Mouse (Mus musculus) spleen, postnatal 36 days (tissue): Measurements from ENCODE around the gene Cacna1c.

Experiments used
- DNase-seq, 2 experiments: peaks; one replicate each; pipeline ENCODE4 v3.0.0; 2022; ENCODE audit warnings: low spot score in 2 of 2, mixed read lengths in 1 of 2

The Cacna1c gene

GRCm38 (mm10) chr6:119196382-119197305 lies at the start of gene Cacna1c:
Cacna1c (minus strand) TSS chr6:119196418.
- no peak for DNase-seq

GRCm38 (mm10) chr6:119240871-119241705 lies 44.9 kb upstream of the Cacna1c start:
- DNase-seq = no peak

GRCm38 (mm10) chr6:119240256-119240655 lies 44.0 kb upstream of the Cacna1c start:
- DNase-seq = no peak

- DNase-seq = no peak
Observed at GRCm38 (mm10) chr6:119239341-119240005, 43.3 kb upstream of the Cacna1c start.

GRCm38 (mm10) chr6:119237427-119237989 lies 41.3 kb upstream of the Cacna1c start:
- no peak for DNase-seq

GRCm38 (mm10) chr6:119236241-119236640 lies 40.0 kb upstream of the Cacna1c start, which contains the start of gene Cacna2d4:
Cacna2d4 (plus strand) TSS chr6:119236526.
- no peak for DNase-seq

GRCm38 (mm10) chr6:119235441-119235840 lies 39.2 kb upstream of the Cacna1c start:
- DNase-seq = no peak

GRCm38 (mm10) chr6:119233066-119233465 lies 36.8 kb upstream of the Cacna1c start:
- no peak for DNase-seq

- DNase-seq = no peak
Observed at GRCm38 (mm10) chr6:119228861-119229603, 32.8 kb upstream of the Cacna1c start.

- no peak for DNase-seq
Observed at GRCm38 (mm10) chr6:119227001-119227400, 30.8 kb upstream of the Cacna1c start.

- no peak for DNase-seq
Observed at GRCm38 (mm10) chr6:119225731-119226130, 29.5 kb upstream of the Cacna1c start.

GRCm38 (mm10) chr6:119225226-119225625 lies 29.0 kb upstream of the Cacna1c start:
- DNase-seq = no peak

GRCm38 (mm10) chr6:119224451-119225195 lies 28.4 kb upstream of the Cacna1c start:
- DNase-seq = no peak

- DNase-seq = peak in 1 of 2 experiments; percentile 18
Observed at GRCm38 (mm10) chr6:119220297-119220696, 24.1 kb upstream of the Cacna1c start.

- DNase-seq = no peak
Observed at GRCm38 (mm10) chr6:119219237-119219870, 23.1 kb upstream of the Cacna1c start.

- DNase-seq = no peak
Observed at GRCm38 (mm10) chr6:119218591-119218990, 22.4 kb upstream of the Cacna1c start.

GRCm38 (mm10) chr6:119217661-119218060 lies 21.4 kb upstream of the Cacna1c start:
- no peak for DNase-seq

GRCm38 (mm10) chr6:119215040-119215613 lies 18.9 kb upstream of the Cacna1c start:
- no peak for DNase-seq

GRCm38 (mm10) chr6:119214190-119214589 lies 18.0 kb upstream of the Cacna1c start:
- no peak for DNase-seq
